Mouse (Mus musculus): Measurements from ENCODE around the gene Hcls1. TPM values are rescaled to one million over a fixed set of nuclear protein-coding genes. Genes with fewer than 3 reads are reported as not detected.
A peak's percentile ranks its signal among the peaks of the same experiment; 100 is the strongest.

Gene Hcls1
- total RNA-seq, 2 experiments from 2014 or later: 7.0 to 7.1 TPM

DNA sequence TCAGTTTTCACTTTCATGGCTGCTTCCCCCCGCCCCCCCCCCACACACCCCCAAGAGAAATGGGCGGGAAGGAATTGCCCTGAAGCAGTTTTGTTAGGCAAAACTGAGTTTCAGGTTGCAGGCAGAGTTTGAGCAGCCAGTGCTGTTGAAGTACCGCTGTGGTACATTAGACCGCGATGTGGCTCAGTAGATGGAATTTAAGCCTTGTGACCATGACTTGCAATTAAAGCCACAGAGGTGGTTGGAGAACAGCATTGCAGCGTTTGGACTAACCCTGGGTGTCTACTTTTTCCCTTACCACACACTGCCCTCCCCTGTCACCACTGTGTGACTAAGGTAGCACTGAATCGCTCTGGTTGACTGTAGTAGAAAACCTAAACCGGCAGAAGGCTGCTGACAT is 54.7 kb downstream of the Hcls1 start:
- peak; percentile 39 for DNase-seq

DNA sequence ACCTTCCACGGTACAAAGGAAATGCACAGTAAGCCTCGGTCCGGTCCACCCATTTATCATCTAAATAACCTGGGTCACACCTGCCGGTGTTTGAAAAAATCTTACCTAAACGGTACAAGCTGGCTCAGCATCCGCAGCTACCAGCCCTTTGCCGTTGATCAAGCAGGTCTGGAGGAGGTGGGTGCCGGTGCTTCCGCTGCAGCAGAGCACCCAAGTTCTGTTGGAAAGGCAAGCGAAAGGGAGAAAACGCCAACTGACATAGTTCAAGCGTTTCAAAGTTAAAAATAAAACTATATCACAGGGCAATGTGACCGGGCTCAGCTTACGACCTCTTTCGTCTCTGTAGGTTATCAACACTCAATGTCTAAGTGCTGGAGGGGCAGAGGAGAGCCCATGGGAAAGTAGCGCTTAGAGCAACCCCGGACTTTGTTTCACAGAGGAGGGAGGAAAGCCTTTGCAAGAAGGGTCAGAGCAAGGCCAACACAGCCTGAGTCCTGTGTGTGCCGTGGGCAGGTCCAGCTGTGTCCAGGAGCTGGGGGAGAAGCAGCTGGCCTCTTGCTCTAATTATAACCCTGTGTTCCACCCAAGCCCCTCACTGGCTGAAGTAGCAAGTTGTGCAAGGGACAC is 55.3 kb downstream of the Hcls1 start, which contains the start of gene Fbxo40:
Fbxo40 (minus strand) TSS at position 469 of the 627 bp plus-strand sequence.
- peak; percentile 58 for DNase-seq

- no peak for DNase-seq
Observed at GRCm38 (mm10) chr16:36997650-36998049, 62.9 kb downstream of the Hcls1 start.

DNA sequence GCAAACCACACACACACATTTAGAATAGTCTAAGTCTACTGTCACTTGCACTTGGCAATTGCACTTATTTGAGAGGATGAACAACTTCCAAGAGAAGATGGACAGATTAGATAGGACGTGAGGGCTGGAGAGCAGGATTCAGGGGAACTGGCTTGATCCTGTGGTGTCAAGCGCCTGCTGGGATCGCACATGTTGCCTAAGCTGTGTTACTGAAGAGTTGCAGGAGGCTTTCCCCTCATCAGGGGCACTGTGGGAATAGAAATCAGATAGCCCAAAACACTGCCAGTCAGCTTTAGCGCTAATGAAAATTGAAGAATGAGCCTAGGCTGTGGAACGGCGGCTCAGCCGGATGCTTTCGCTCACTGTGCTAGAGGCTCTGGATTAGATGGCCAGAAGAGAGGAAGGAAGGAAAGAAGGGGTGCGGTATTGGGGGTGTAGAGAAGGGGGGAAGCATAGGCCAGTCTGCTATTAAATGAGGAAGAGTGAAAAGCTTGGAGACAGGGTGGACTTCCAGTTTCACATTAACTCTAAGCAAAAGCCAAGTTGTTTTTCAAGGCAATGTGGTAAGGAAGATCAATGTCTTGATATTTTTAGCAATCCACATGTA is 64.7 kb downstream of the Hcls1 start:
- DNase-seq: no peak

- no peak for DNase-seq
Observed at GRCm38 (mm10) chr16:37009262-37009661, 74.5 kb downstream of the Hcls1 start.

DNA sequence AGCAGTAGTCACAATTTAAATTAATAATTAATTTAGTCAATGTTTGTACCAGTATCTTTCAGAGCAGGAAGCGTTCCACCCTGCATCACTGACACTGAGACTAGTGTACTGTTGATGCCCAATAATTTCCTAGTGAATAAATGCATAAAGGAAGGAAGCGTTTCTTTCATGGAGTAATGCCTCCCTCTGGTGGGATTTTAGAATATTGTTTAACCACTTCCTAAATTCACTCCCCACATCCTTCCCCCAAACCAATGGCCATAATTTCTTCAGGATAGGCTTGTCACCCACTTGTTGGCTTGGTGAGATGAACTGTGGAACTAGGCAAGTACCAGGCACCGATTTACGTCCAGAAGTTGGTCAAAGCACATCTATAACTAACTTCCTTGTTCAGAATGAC is 75.6 kb downstream of the Hcls1 start:
- peak; percentile 20 for DNase-seq

- peak; percentile 94 for DNase-seq
Observed at GRCm38 (mm10) chr16:37011061-37011921, 76.5 kb downstream of the Hcls1 start, which contains the start of gene Polq. Gene Polq (plus strand): TSS chr16:37011786.

DNA sequence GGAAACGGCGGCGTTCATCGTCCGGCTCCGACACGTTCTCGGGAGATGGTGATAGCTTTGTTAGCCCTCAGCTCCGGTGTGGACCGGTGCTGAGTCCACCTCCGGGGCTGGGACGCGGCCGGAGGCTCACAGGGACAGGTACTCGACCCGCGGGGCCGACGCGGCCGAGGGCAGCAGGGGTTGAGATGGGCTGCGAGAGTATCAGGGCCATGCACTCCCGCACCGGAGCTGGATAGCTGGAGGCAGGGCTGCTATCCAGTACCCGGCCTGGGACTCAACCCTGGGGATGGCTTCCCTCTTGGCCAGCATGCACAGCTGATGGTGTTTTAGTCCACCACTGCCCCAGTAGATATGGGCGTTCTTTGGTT is 77.1 kb downstream of the Hcls1 start:
- no peak for DNase-seq

GRCm38 (mm10) chr16:37012336-37012735 is 77.6 kb downstream of the Hcls1 start:
- DNase-seq: no peak

Other genes starting within 250 kb of the Hcls1 start
- gene Ildr1, start 241.0 kb upstream of the Hcls1 start, total RNA-seq (2021): not detected
- 1 to 10 TPM; 2.1 to 3.5 TPM for gene Slc15a2, start 150.0 kb upstream of the Hcls1 start, total RNA-seq (2021)
- gene Iqcb1, start 106.6 kb upstream of the Hcls1 start, total RNA-seq (2021): 10 to 100 TPM; 14.7 to 17.2 TPM
- gene Eaf2, start 60.0 kb upstream of the Hcls1 start, total RNA-seq (2021): 1 to 10 TPM; 1.1 to 1.5 TPM
- gene Golgb1, start 59.8 kb upstream of the Hcls1 start, total RNA-seq (2021): 10 to 100 TPM; 31.8 to 36.7 TPM
- gene Fbxo40, start 55.5 kb downstream of the Hcls1 start, total RNA-seq (2021): 10 to 100 TPM; 85.0 to 86.7 TPM
- 1 to 10 TPM; 7.0 to 7.4 TPM for gene Polq, start 76.8 kb downstream of the Hcls1 start, total RNA-seq (2021)